Mouse (Mus musculus): ENCODE data around the gene Fam174a. TPM values are rescaled to one million over a fixed set of nuclear protein-coding genes. Genes with fewer than 3 reads are reported as not detected.

Gene Fam174a
- 13.3 and 13.7 TPM in 2 replicates for polyA plus RNA-seq (2012; rRNA removed)

DNA sequence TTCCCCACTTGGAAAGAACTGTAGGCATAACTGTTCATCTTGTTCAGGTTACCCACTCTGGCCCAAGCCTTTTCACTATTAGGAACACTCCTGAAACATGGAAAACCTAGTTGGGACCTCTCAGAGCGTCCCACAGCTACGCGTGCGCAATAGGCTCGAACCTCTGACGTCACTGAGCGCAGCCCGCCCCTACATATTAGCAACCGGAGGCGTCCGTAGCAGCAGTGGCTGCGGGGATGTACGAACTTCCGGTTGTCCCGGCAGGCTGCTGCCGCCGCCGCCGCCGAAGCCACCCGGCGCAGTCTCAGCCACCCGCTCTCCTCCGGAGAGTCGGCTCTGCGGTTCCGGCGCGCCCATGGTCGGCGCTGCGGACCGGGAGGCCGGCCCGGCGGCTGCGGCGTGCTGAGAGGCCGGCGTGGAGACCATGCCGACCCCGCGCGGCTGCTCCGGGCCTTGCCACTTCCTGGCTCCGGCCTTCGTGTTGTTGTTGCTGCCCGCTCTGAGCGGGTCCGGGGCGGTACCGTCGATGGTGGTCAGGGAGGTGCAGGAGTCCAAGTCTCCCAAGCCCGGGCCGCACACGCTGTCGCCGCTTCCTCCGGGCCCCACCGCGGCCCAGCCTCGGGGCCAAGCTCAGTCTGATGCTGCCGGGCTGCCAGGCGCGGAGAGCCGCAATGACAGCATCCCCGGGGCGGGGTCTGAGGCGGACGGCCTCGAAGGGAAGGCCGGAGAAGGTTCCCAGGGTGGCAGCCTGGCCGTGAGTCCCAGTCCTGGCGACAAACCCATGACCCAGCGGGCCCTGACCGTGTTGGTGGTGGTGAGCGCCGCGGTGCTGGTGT, at the start of gene Fam174a:
Gene Fam174a (plus strand): TSS at position 231 of the 836 bp plus-strand sequence.
- peaks cover 4% of the 10 kb centered on the region; the same call in 1 of the 2 replicates for H3K4me1 ChIP-seq (ENCODE audit: control insufficient read depth, insufficient read depth, insufficient read length, low read length)
- no peaks in the 10 kb centered on the region for H3K27me3 ChIP-seq (ENCODE audit: control insufficient read depth, insufficient read depth, low read length)
- H3K27ac ChIP-seq (ENCODE audit: insufficient read depth, low read depth, low read length): peak within 1 kb of the TSS; percentile 60
- H3K4me3 ChIP-seq (ENCODE audit: low read depth, low read length): peak within 1 kb of the TSS; percentile 96
- TF ChIP-seq POLR2A (IDR thresholded peaks at IDR 0.05; ENCODE audit: low read depth, low read length): peak; percentile 63
- TF ChIP-seq CTCF (IDR thresholded peaks at IDR 0.05; ENCODE audit: extremely low read depth, insufficient read length, insufficient replicate concordance, low read depth, low read length): no peak
- H3K36me3 ChIP-seq (ENCODE audit: control insufficient read depth, insufficient read depth, low read length): no peaks in the 10 kb centered on the region
- WGBS: under 1% methylated on average over 79 of the region's 79 CpGs

DNA sequence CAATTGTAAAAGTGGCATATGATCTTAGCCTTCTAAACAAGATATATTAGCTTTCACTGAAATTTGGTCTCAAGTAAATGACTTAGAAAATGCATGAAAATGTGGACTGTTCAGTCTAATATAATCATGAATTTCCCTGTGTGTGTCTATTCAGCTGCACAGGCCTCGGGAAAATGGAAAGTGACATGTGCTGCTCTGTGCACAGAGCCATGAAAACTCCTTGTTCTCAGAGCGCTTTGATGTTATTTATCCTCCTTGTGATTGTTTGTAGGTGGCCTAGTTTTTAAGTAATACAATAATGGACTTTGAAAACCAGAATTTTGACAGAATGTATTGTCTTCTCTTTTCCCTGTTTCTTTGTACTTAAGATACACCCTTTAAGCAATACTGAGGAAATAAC, 49.6 kb upstream of the Fam174a start:
- TF ChIP-seq CTCF (IDR thresholded peaks at IDR 0.05; ENCODE audit: extremely low read depth, insufficient read length, insufficient replicate concordance, low read depth, low read length) (no peak), POLR2A (IDR thresholded peaks at IDR 0.05; ENCODE audit: low read depth, low read length) (no peak)
- no peak overlapping the region for H3K4me3 ChIP-seq (ENCODE audit: low read depth, low read length)
- H3K36me3 ChIP-seq (ENCODE audit: control insufficient read depth, insufficient read depth, low read length): no peaks in the 10 kb centered on the region
- WGBS: 74% methylated on average over 2 of the region's 2 CpGs
- H3K27me3 ChIP-seq (ENCODE audit: control insufficient read depth, insufficient read depth, low read length): no peaks in the 10 kb centered on the region
- no peaks in the 10 kb centered on the region for H3K4me1 ChIP-seq (ENCODE audit: control insufficient read depth, insufficient read depth, insufficient read length, low read length)
- no peak overlapping the region for H3K27ac ChIP-seq (ENCODE audit: insufficient read depth, low read depth, low read length)

GRCm38 (mm10) chr1:95267950-95268724, 45.3 kb upstream of the Fam174a start:
- H3K4me3 ChIP-seq (ENCODE audit: low read depth, low read length): no peak overlapping the region
- H3K36me3 ChIP-seq (ENCODE audit: control insufficient read depth, insufficient read depth, low read length): no peaks in the 10 kb centered on the region
- H3K27ac ChIP-seq (ENCODE audit: insufficient read depth, low read depth, low read length): no peak overlapping the region
- 62% methylated on average over 13 of the region's 13 CpGs for WGBS
- H3K4me1 ChIP-seq (ENCODE audit: control insufficient read depth, insufficient read depth, insufficient read length, low read length): no peaks in the 10 kb centered on the region
- no peaks in the 10 kb centered on the region for H3K27me3 ChIP-seq (ENCODE audit: control insufficient read depth, insufficient read depth, low read length)
- TF ChIP-seq CTCF (IDR thresholded peaks at IDR 0.05; ENCODE audit: extremely low read depth, insufficient read length, insufficient replicate concordance, low read depth, low read length): no peak

DNA sequence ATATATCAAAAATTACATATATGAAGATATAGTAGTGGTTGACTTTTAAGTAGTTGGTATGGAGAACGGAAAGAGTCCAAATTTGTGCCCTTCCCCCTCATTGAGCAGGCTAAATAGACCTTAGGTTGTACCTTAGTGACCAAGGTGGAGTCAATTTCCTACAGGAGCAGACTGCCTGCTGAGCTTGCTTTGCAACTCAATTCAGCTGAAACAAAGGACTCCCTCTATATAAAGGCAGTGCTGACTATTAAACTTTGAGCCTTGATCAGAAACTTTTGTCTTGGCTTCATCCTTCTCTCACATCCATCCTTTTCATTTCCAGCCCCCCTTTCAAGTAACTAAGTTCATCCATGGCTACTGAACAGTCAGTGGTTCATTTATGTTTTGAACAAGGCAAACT, 40.1 kb upstream of the Fam174a start:
- 43% methylated on average over 1 of the region's 1 CpGs for WGBS
- Histone ChIP-seq H3K27me3 (ENCODE audit: control insufficient read depth, insufficient read depth, low read length) (no peaks in the 10 kb centered on the region), H3K36me3 (ENCODE audit: control insufficient read depth, insufficient read depth, low read length) (no peaks in the 10 kb centered on the region), H3K4me3 (ENCODE audit: low read depth, low read length) (no peak overlapping the region), H3K4me1 (ENCODE audit: control insufficient read depth, insufficient read depth, insufficient read length, low read length) (no peaks in the 10 kb centered on the region), H3K27ac (ENCODE audit: insufficient read depth, low read depth, low read length) (no peak overlapping the region)
- TF ChIP-seq POLR2A (IDR thresholded peaks at IDR 0.05; ENCODE audit: low read depth, low read length): no peak
- TF ChIP-seq CTCF (IDR thresholded peaks at IDR 0.05; ENCODE audit: extremely low read depth, insufficient read length, insufficient replicate concordance, low read depth, low read length): no peak

- no peak overlapping the region for H3K27ac ChIP-seq (ENCODE audit: insufficient read depth, low read depth, low read length)
- no peaks in the 10 kb centered on the region for H3K36me3 ChIP-seq (ENCODE audit: control insufficient read depth, insufficient read depth, low read length)
- no peak overlapping the region for H3K4me3 ChIP-seq (ENCODE audit: low read depth, low read length)
- TF ChIP-seq POLR2A (IDR thresholded peaks at IDR 0.05; ENCODE audit: low read depth, low read length) (no peak), CTCF (IDR thresholded peaks at IDR 0.05; ENCODE audit: extremely low read depth, insufficient read length, insufficient replicate concordance, low read depth, low read length) (no peak)
- 76% methylated on average over 5 of the region's 5 CpGs for WGBS
- no peaks in the 10 kb centered on the region for H3K4me1 ChIP-seq (ENCODE audit: control insufficient read depth, insufficient read depth, insufficient read length, low read length)
- no peaks in the 10 kb centered on the region for H3K27me3 ChIP-seq (ENCODE audit: control insufficient read depth, insufficient read depth, low read length)
Observed at GRCm38 (mm10) chr1:95308324-95308723, 5.1 kb upstream of the Fam174a start.

DNA sequence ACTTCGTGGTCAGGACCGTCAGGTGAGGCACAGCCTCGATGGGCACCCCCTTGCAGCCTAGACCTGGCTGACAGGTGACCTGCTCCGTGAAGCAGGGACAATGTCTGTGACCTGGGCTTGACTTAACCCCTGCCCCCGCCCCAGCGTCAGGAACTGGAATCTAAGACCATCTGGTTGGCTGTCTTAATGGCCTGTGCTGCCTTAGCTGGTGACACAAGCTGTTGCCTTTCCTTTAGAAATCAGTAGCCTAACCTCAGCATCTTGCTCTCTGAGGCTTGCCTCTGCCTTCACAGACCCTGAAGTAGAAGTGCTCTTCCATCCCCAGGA, 769 bp downstream of the Fam174a start:
- Histone ChIP-seq H3K36me3 (ENCODE audit: control insufficient read depth, insufficient read depth, low read length) (no peaks in the 10 kb centered on the region), H3K27ac (ENCODE audit: insufficient read depth, low read depth, low read length) (peak overlapping the region; percentile 60), H3K4me3 (ENCODE audit: low read depth, low read length) (peak overlapping the region; percentile 96), H3K27me3 (ENCODE audit: control insufficient read depth, insufficient read depth, low read length) (no peaks in the 10 kb centered on the region), H3K4me1 (ENCODE audit: control insufficient read depth, insufficient read depth, insufficient read length, low read length) (peaks cover 4% of the 10 kb centered on the region; the same call in 1 of the 2 replicates)
- TF ChIP-seq POLR2A (IDR thresholded peaks at IDR 0.05; ENCODE audit: low read depth, low read length): no peak
- no peak for TF ChIP-seq CTCF (IDR thresholded peaks at IDR 0.05; ENCODE audit: extremely low read depth, insufficient read length, insufficient replicate concordance, low read depth, low read length)
- 3% methylated on average over 6 of the region's 6 CpGs for WGBS

DNA sequence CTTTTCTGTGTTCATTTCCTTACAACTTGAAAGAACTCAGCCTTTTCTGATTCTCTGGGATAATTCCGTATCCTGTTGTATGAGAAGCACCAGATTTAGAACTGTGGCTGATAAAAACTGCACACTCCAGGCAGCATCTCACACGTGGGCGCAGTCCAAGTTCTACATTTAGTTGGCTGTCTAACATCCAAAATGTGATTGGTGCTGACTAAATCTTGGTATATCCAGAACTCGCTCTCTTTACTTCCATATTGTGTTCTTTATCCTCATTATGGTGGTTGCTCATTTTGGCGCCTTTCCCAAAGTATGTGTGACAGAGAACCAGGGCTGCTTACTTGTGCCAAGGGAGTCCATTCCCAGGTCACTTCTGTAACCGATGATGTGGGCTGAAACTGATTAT, 2.6 kb downstream of the Fam174a start:
- WGBS: 66% methylated on average over 6 of the region's 6 CpGs
- Histone ChIP-seq H3K4me1 (ENCODE audit: control insufficient read depth, insufficient read depth, insufficient read length, low read length) (peaks cover 4% of the 10 kb centered on the region; the same call in 1 of the 2 replicates), H3K36me3 (ENCODE audit: control insufficient read depth, insufficient read depth, low read length) (no peaks in the 10 kb centered on the region), H3K27ac (ENCODE audit: insufficient read depth, low read depth, low read length) (no peak overlapping the region), H3K4me3 (ENCODE audit: low read depth, low read length) (no peak overlapping the region), H3K27me3 (ENCODE audit: control insufficient read depth, insufficient read depth, low read length) (no peaks in the 10 kb centered on the region)
- TF ChIP-seq CTCF (IDR thresholded peaks at IDR 0.05; ENCODE audit: extremely low read depth, insufficient read length, insufficient replicate concordance, low read depth, low read length) (no peak), POLR2A (IDR thresholded peaks at IDR 0.05; ENCODE audit: low read depth, low read length) (no peak)
